Mouse (Mus musculus) monocyte, adult 5-6 weeks (primary cell): Measurements from ENCODE around the gene Gm27029. TPM values are rescaled to one million over a fixed set of nuclear protein-coding genes. Genes with fewer than 3 reads are reported as not detected.

Experiments
- ATAC-seq: fragments of 153-309, 156-312 bp; replicated peaks from 2 replicates; pipeline ENCODE4 v1.8.0; 2017; ENCODE audit warnings: mild to moderate bottlenecking; ENCODE audit not compliant: low TSS enrichment, insufficient number of reproducible peaks, severe bottlenecking, poor library complexity, low FRiP score
- total RNA-seq: library from RNA; stranded (forward); fragments of 200-1000, 200-491, 200-594 nt; gene quantifications from 3 replicates; pipeline ENCODE4 v1.2.3, GENCODE M21; 2017

The Gm27029 gene
- total RNA-seq, 1 experiment from 2014 or later: 5.1 TPM

DNA sequence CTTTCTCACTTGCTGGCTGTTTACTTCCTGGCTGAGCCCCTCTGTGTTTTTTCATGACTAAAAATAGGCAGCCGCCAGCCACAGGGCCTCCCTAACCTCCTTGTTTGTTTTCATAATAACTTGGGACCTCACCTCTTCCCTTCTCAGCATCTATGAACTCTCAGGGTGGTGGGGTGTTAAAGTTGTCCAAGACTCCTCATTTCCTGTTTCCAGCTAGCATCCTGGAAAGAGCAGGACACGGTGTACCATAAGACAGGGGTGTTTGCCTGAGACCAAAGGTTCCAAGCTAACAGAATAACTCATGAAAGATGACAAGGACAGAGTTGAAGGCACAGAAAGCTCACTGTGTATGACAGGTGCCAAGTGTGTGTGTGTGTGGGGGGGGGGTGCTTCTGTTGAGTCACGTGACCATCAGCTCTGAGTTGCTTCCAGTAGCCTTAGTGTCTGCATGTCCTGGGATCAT lies 63.9 kb downstream of the Gm27029 start:
- ATAC-seq: no peak

DNA sequence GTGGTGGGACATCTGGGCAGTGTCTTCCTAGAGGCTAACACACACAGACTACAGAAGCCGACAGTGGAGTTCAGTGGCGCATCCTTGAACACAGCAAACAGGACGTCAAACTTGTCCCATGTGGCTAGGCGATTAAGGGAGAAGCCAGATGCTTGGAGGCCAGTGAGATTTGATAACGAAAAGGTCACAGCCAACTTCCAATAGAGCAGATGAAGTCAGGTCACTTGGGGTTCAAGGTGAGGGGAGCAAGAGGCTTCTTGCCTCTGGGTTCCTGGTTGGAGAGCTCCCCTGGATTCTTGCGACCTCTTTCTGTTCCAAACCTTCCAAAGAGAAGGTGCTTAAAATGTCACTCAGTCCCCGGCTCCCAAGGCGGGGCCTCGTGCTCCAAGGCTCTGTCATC lies 64.8 kb downstream of the Gm27029 start:
- ATAC-seq: no peak

DNA sequence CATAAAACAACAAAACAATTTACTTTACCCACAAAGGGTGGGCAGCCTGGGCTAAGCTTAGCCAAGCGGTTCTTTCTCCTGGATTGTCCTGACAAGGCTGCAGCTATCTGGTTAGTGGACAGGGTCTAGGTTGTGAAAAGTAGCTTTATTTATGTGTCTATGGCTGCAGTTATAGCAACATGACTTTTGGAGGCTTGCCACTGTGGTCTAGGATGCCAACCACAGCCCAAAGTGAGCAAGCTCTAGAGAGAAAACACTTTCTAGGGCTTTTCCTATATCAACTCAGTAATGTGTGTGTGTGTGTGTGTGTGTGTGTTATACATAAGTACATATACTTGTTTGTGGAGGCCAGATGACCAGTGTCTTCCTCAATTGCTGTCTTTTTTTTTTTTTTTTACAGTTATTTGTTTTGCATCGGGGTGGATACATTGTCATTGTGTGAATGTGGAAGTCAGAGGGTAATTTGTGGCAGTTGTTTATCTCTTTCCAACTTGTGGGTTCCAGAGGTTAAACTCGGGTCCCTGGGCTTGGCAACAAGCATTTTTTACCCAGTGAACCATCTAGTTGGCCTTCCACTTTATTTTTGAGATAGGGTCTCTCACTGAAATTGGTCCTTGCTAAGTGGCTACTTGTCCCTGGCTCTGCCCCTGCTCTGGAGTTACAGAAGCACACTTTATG lies 67.0 kb downstream of the Gm27029 start:
- ATAC-seq: no peak

Other genes with a start within 250 kb of the Gm27029 start
- 0.38 TPM in 1 of 3 replicates, not detected in the others for gene Ccr10, start 249.4 kb downstream of the Gm27029 start, total RNA-seq
- gene Ezh1, start 198.3 kb downstream of the Gm27029 start, total RNA-seq: 30.2 to 66.9 TPM (median 42.6 TPM) in 3 replicates
- not detected in 3 replicates for gene Ramp2, start 178.8 kb downstream of the Gm27029 start, total RNA-seq
- 42.7 to 62.9 TPM (median 53.8 TPM) in 3 replicates for gene Vps25, start 171.1 kb downstream of the Gm27029 start, total RNA-seq
- gene Wnk4, start 164.2 kb downstream of the Gm27029 start, total RNA-seq: 0.11 to 1.7 TPM (median 0.19 TPM) in 3 replicates
- 1.8 to 3.2 TPM in 2 of 3 replicates, not detected in the other for gene Cntd1, start 145.8 kb downstream of the Gm27029 start, total RNA-seq
- 18.8 to 43.1 TPM (median 26.8 TPM) in 3 replicates for gene Coa3, start 145.7 kb downstream of the Gm27029 start, total RNA-seq
- gene Becn1, start 122.5 kb downstream of the Gm27029 start, total RNA-seq: 266 to 274 TPM (median 274 TPM) in 3 replicates
- 51.0 to 74.7 TPM (median 73.3 TPM) in 3 replicates for gene Psme3, start 108.6 kb downstream of the Gm27029 start, total RNA-seq
- gene Aoc2, start 99.7 kb downstream of the Gm27029 start, total RNA-seq: 0.53 to 3.6 TPM (median 1.8 TPM) in 3 replicates
- not detected in 3 replicates for gene Aoc3, start 94.2 kb downstream of the Gm27029 start, total RNA-seq
- gene G6pc, start 57.2 kb downstream of the Gm27029 start, total RNA-seq: not detected in 3 replicates
- gene Aarsd1, start 7.2 kb downstream of the Gm27029 start, total RNA-seq: 15.4 to 24.5 TPM (median 20.8 TPM) in 3 replicates
- gene Rundc1, start 289 bp upstream of the Gm27029 start, total RNA-seq: 5.2 to 9.8 TPM (median 8.1 TPM) in 3 replicates
- 2.7 TPM in 1 of 3 replicates, not detected in the others for gene Ptges3l, start 537 bp upstream of the Gm27029 start, total RNA-seq
- gene Rpl27, start 17.5 kb upstream of the Gm27029 start, total RNA-seq: 465 to 1,168 TPM (median 1,010 TPM) in 3 replicates
- gene Ifi35, start 23.6 kb upstream of the Gm27029 start, total RNA-seq: 65.6 to 68.1 TPM (median 67.1 TPM) in 3 replicates
- not detected in 3 replicates for gene Rnd2, start 40.2 kb upstream of the Gm27029 start, total RNA-seq
- gene Vat1, start 41.4 kb upstream of the Gm27029 start, total RNA-seq: 13.9 to 14.1 TPM (median 13.9 TPM) in 3 replicates
- gene Brca1, start 127.2 kb upstream of the Gm27029 start, total RNA-seq: 2.9 to 8.0 TPM (median 5.2 TPM) in 3 replicates
- gene Nbr1, start 127.4 kb upstream of the Gm27029 start, total RNA-seq: 67.9 to 104 TPM (median 83.1 TPM) in 3 replicates
- 10.7 to 18.1 TPM (median 15.4 TPM) in 3 replicates for gene Tmem106a, start 157.4 kb upstream of the Gm27029 start, total RNA-seq
- gene Gm11634, start 174.5 kb upstream of the Gm27029 start, total RNA-seq: not detected in 3 replicates
- gene Rdm1, start 202.4 kb upstream of the Gm27029 start, total RNA-seq: 9.4 to 22.4 TPM (median 18.2 TPM) in 3 replicates
- 19.6 to 120 TPM (median 27.2 TPM) in 3 replicates for gene Arl4d, start 240.7 kb upstream of the Gm27029 start, total RNA-seq